Mouse (Mus musculus): ENCODE results near the gene Cela3b.
"Not testable (repeated sequence)": the region's sequence is repeated elsewhere in the genome, so short reads cannot be mapped to it uniquely, and the experiment has no call there.

- TF ChIP-seq CTCF, EP300 (IDR thresholded peaks at IDR 0.05): not testable (repeated sequence)
These were observed 18.1 kb downstream of the Cela3b start for GRCm38 (mm10) chr4:137412185-137412709.
